Mouse (Mus musculus): ENCODE measurements around the gene S1pr2. TPM values are rescaled to one million over a fixed set of nuclear protein-coding genes. Genes with fewer than 3 reads are reported as not detected.
"Not testable (repeated sequence)": the region's sequence is repeated elsewhere in the genome, so short reads cannot be mapped to it uniquely, and the experiment has no call there.

The S1pr2 gene
- polyA plus RNA-seq, 1 experiment from 2014 or later = 54.5 TPM

DNA sequence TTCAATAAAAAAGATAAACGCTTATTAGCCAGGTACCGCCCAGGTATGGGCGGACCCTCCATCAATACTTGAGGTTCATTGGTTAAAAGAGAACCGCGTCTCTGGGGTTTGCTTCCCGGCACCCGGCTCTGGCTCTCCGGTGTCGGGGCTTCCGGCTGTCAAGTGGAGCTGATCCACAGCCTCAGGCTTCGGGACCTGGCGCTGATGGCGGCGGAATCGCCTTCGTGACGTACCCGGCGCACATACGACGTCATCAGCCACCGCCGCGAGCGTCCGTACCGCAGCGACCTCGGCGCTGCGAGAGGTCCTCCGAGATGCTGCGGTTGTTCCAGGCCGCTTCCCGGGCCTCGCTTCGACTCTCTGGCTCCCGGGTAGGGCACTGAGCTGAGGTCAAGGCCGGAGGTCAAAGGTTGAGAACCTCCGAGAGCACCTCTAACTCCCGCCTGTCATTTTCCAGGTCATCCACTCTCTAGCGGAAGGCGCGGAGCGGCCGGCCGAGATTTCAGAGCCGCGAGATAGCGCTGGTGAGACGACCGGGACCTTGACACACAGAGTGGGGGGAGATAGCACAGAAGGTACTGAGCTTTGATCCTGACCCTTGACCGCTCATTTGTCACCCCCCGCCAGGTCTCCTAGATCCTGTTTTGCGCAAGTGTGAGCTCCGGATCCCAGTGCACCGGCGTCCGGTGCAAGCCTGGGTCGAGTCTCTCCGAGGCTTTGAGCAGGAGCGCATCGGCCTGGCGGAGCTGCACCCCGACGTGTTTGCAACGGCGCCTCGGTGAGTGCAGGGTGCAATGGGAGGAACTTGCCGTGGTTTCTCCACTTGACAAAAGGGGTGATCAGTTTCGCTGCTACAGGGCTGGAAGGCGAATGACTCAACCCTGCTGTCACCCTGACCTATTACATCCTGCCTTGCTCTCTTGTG lies 26.3 kb upstream of the S1pr2 start, which contains the start of gene Mrpl4:
Mrpl4 (plus strand) TSS at position 112 of the 925 bp plus-strand sequence.
- Histone ChIP-seq H3K9ac (ENCODE audit: low read depth, low read length) (peak within 1 kb of the TSS; percentile 87), H3K36me3 (ENCODE audit: control insufficient read depth, insufficient read depth, low read length) (peaks cover 32% of the 10 kb centered on the region), H3K4me1 (ENCODE audit: control insufficient read depth, insufficient read depth, low read length) (no peaks in the 10 kb centered on the region), H3K4me2 (ENCODE audit: low read depth, low read length) (peak within 1 kb of the TSS; percentile 78), H3K4me3 (ENCODE audit: low read depth, low read length) (peak within 1 kb of the TSS; percentile 87), H3K9me3 (ENCODE audit: control insufficient read depth, low read length) (no peaks in the 10 kb centered on the region), H3K27ac (replicated peaks; ENCODE audit: low read depth, low read length) (peak within 1 kb of the TSS; percentile 79), H3K27me3 (replicated peaks; ENCODE audit: control insufficient read depth, insufficient read depth, low read length) (no peaks in the 10 kb centered on the region)
- ATAC-seq (ENCODE audit: low read depth) = peak; percentile 86
- WGBS = under 1% methylated on average over 62 of the region's 72 CpGs
- peak; percentile 90 for DNase-seq (ENCODE audit: low spot score)

GRCm38 (mm10) chr9:21002270-21002626 lies 25.7 kb upstream of the S1pr2 start:
- ATAC-seq (ENCODE audit: low read depth) (peak; percentile 10), DNase-seq (ENCODE audit: low spot score) (no peak)
- Histone ChIP-seq H3K9ac (ENCODE audit: low read depth, low read length) (peak overlapping the region; percentile 87), H3K4me1 (ENCODE audit: control insufficient read depth, insufficient read depth, low read length) (no peaks in the 10 kb centered on the region), H3K27ac (replicated peaks; ENCODE audit: low read depth, low read length) (peak overlapping the region; percentile 79), H3K9me3 (ENCODE audit: control insufficient read depth, low read length) (no peaks in the 10 kb centered on the region), H3K4me2 (ENCODE audit: low read depth, low read length) (peak overlapping the region; percentile 78), H3K4me3 (ENCODE audit: low read depth, low read length) (peak overlapping the region; percentile 87), H3K36me3 (ENCODE audit: control insufficient read depth, insufficient read depth, low read length) (peaks cover 25% of the 10 kb centered on the region), H3K27me3 (replicated peaks; ENCODE audit: control insufficient read depth, insufficient read depth, low read length) (no peaks in the 10 kb centered on the region)
- 9% methylated on average over 7 of the region's 7 CpGs for WGBS

- H3K4me2 ChIP-seq (ENCODE audit: low read depth, low read length) = no peak overlapping the region; the same call in 1 of the 2 replicates
- no peaks in the 10 kb centered on the region for H3K27me3 ChIP-seq (replicated peaks; ENCODE audit: control insufficient read depth, insufficient read depth, low read length)
- WGBS = 58% methylated on average over 6 of the region's 6 CpGs
- H3K27ac ChIP-seq (replicated peaks; ENCODE audit: low read depth, low read length) = no peak overlapping the region
- no peak overlapping the region for H3K9ac ChIP-seq (ENCODE audit: low read depth, low read length)
- H3K4me3 ChIP-seq (ENCODE audit: low read depth, low read length) = peak overlapping the region; percentile 87
- H3K4me1 ChIP-seq (ENCODE audit: control insufficient read depth, insufficient read depth, low read length) = no peaks in the 10 kb centered on the region
- H3K9me3 ChIP-seq (ENCODE audit: control insufficient read depth, low read length) = no peaks in the 10 kb centered on the region
- peaks cover 20% of the 10 kb centered on the region for H3K36me3 ChIP-seq (ENCODE audit: control insufficient read depth, insufficient read depth, low read length)
- DNase-seq (ENCODE audit: low spot score) = no peak
- ATAC-seq (ENCODE audit: low read depth) = no peak
Observed at GRCm38 (mm10) chr9:21001651-21002200, 25.1 kb upstream of the S1pr2 start.

- no peak overlapping the region for H3K9ac ChIP-seq (ENCODE audit: low read depth, low read length)
- no peak; the same call in 1 of the 2 replicates for ATAC-seq (ENCODE audit: low read depth)
- no peak overlapping the region for H3K27ac ChIP-seq (replicated peaks; ENCODE audit: low read depth, low read length)
- H3K4me3 ChIP-seq (ENCODE audit: low read depth, low read length) = no peak overlapping the region
- no peak overlapping the region for H3K4me2 ChIP-seq (ENCODE audit: low read depth, low read length)
- H3K9me3 ChIP-seq (ENCODE audit: control insufficient read depth, low read length) = no peaks in the 10 kb centered on the region
- H3K4me1 ChIP-seq (ENCODE audit: control insufficient read depth, insufficient read depth, low read length) = no peaks in the 10 kb centered on the region
- H3K36me3 ChIP-seq (ENCODE audit: control insufficient read depth, insufficient read depth, low read length) = peaks cover 12% of the 10 kb centered on the region
- no peaks in the 10 kb centered on the region for H3K27me3 ChIP-seq (replicated peaks; ENCODE audit: control insufficient read depth, insufficient read depth, low read length)
- no peak for DNase-seq (ENCODE audit: low spot score)
Observed at GRCm38 (mm10) chr9:21000811-21001210, 24.2 kb upstream of the S1pr2 start.

DNA sequence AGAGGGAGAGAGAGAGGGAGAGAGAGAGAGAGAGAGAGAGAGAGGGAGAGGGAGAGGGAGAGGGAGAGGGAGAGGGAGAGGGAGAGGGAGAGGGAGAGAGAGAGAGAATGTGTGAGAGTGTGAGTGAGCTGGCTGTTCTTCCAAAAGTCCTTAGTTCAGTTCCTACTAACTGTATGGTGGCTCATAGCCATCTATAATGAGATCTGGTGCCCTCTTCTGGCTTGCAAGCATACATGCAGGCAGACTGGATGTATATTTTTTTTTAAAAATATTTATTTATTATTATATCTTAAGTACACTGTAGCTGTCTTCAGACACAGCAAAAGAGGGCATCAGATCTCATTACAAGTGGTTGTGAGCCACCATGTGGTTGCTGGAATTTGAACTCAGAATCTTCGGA lies 21.8 kb upstream of the S1pr2 start:
- not testable (repeated sequence) for ATAC-seq (ENCODE audit: low read depth); H3K9ac ChIP-seq (ENCODE audit: low read depth, low read length); H3K27me3 ChIP-seq (replicated peaks; ENCODE audit: control insufficient read depth, insufficient read depth, low read length); H3K4me2 ChIP-seq (ENCODE audit: low read depth, low read length); H3K36me3 ChIP-seq (ENCODE audit: control insufficient read depth, insufficient read depth, low read length); H3K9me3 ChIP-seq (ENCODE audit: control insufficient read depth, low read length); H3K27ac ChIP-seq (replicated peaks; ENCODE audit: low read depth, low read length); H3K4me3 ChIP-seq (ENCODE audit: low read depth, low read length); DNase-seq (ENCODE audit: low spot score); H3K4me1 ChIP-seq (ENCODE audit: control insufficient read depth, insufficient read depth, low read length)
- 68% methylated on average over 1 of the region's 1 CpGs for WGBS

GRCm38 (mm10) chr9:20997065-20997464 lies 20.5 kb upstream of the S1pr2 start:
- ATAC-seq (ENCODE audit: low read depth) (no peak), DNase-seq (ENCODE audit: low spot score) (no peak)
- H3K27me3 ChIP-seq (replicated peaks; ENCODE audit: control insufficient read depth, insufficient read depth, low read length) = no peaks in the 10 kb centered on the region
- H3K4me3 ChIP-seq (ENCODE audit: low read depth, low read length) = no peak overlapping the region
- no peaks in the 10 kb centered on the region for H3K36me3 ChIP-seq (ENCODE audit: control insufficient read depth, insufficient read depth, low read length)
- H3K27ac ChIP-seq (replicated peaks; ENCODE audit: low read depth, low read length) = no peak overlapping the region
- no peaks in the 10 kb centered on the region; the same call in 1 of the 2 replicates for H3K4me1 ChIP-seq (ENCODE audit: control insufficient read depth, insufficient read depth, low read length)
- H3K9me3 ChIP-seq (ENCODE audit: control insufficient read depth, low read length) = no peaks in the 10 kb centered on the region
- 86% methylated on average over 8 of the region's 8 CpGs for WGBS
- no peak overlapping the region for H3K9ac ChIP-seq (ENCODE audit: low read depth, low read length)
- no peak overlapping the region for H3K4me2 ChIP-seq (ENCODE audit: low read depth, low read length)

DNA sequence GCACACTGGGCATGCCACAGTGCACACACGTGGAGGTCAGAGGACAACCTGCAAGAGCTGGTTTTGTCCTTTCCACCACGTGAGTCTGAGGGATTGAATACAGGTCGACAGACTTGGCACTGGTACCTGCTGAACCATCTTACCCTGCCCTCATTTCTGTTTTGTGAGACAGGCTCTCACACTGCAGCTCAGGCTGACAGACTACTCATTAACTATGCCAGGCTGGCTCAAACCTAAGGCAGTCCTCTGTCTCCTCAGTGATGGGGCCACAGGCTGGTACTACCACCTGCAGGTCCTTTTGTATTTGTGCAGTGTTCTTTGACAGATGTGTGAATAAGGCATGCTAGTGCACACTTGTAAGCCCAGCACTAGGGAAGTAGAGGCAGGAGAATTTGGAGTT lies 18.5 kb upstream of the S1pr2 start:
- Histone ChIP-seq H3K27me3 (replicated peaks; ENCODE audit: control insufficient read depth, insufficient read depth, low read length) (no peaks in the 10 kb centered on the region), H3K9me3 (ENCODE audit: control insufficient read depth, low read length) (no peaks in the 10 kb centered on the region), H3K27ac (replicated peaks; ENCODE audit: low read depth, low read length) (no peak overlapping the region), H3K36me3 (ENCODE audit: control insufficient read depth, insufficient read depth, low read length) (no peaks in the 10 kb centered on the region), H3K4me2 (ENCODE audit: low read depth, low read length) (no peak overlapping the region), H3K9ac (ENCODE audit: low read depth, low read length) (no peak overlapping the region), H3K4me3 (ENCODE audit: low read depth, low read length) (no peak overlapping the region), H3K4me1 (ENCODE audit: control insufficient read depth, insufficient read depth, low read length) (peaks cover 8% of the 10 kb centered on the region)
- no peak for DNase-seq (ENCODE audit: low spot score)
- no peak for ATAC-seq (ENCODE audit: low read depth)
- 69% methylated on average over 3 of the region's 3 CpGs for WGBS

DNA sequence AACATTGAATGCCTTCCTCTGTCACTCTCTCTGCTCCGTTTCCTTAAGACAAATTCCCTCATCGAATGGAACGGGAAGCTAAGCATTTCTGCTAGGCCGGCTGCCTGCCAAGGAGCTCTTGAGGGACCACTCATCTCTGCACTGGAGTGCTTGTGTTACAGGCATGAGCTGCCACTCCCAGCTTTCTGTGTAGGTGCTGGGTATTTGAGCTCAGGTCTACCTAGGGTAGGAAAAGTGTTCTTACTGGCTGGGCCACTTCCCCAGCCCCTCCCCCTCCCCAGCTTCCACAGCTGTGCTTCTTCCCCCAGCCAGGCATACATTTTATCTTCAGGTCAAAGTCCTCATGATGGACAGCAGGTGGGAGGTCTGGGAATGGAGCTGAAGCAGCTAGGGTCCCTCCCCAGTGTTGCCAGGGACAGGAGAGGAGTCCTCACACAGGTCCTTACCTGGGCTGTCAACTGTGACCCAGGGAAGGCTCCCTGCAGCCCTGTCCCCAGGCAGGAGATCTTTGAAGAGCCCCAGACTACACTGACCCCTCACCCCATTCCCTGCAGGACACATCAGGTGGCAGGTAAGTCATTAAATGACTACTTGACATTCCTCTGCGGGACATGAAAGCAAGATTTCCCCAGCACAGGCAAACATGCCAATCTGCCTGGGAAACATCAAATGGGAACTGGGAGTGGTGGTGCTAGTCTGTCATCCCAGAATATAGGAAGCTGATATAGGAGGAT lies 16.8 kb upstream of the S1pr2 start:
- peak; percentile 39; the same call in 1 of the 2 replicates for ATAC-seq (ENCODE audit: low read depth)
- H3K4me1 ChIP-seq (ENCODE audit: control insufficient read depth, insufficient read depth, low read length) = peaks cover 8% of the 10 kb centered on the region
- no peak overlapping the region for H3K4me3 ChIP-seq (ENCODE audit: low read depth, low read length)
- H3K4me2 ChIP-seq (ENCODE audit: low read depth, low read length) = no peak overlapping the region
- 30% methylated on average over 5 of the region's 5 CpGs for WGBS
- H3K27ac ChIP-seq (replicated peaks; ENCODE audit: low read depth, low read length) = no peak overlapping the region; the same call in 1 of the 2 replicates
- peak; percentile 61 for DNase-seq (ENCODE audit: low spot score)
- H3K9ac ChIP-seq (ENCODE audit: low read depth, low read length) = no peak overlapping the region
- H3K9me3 ChIP-seq (ENCODE audit: control insufficient read depth, low read length) = no peaks in the 10 kb centered on the region
- no peaks in the 10 kb centered on the region for H3K36me3 ChIP-seq (ENCODE audit: control insufficient read depth, insufficient read depth, low read length)
- no peaks in the 10 kb centered on the region for H3K27me3 ChIP-seq (replicated peaks; ENCODE audit: control insufficient read depth, insufficient read depth, low read length)

All from embryonic facial prominence, embryonic 14.5 days (tissue).